Mouse (Mus musculus) heart, embryonic 15.5 days (tissue): ENCODE measurements around the gene Pde4d. TPM values are rescaled to one million over a fixed set of nuclear protein-coding genes. Genes with fewer than 3 reads are reported as not detected.
A peak's percentile ranks its signal among the peaks of the same experiment; 100 is the strongest.

ENCODE experiments used
- ATAC-seq: fragments of 200-750 bp; cut with Nextera tagmentation; replicated peaks from 2 replicates; pipeline ENCODE4 v1.8.0; 2017; ENCODE audit warnings: low read depth, moderate TSS enrichment; ENCODE audit not compliant: insufficient number of reproducible peaks, insufficient read depth, low FRiP score
- H3K27ac ChIP-seq: fragments of 300-500 bp; sonication (generic); 2 replicates; pipeline ENCODE4 v1.5.1; 2015; ENCODE audit warnings: mild to moderate bottlenecking, inconsistent platforms
- H3K27me3 ChIP-seq: fragments of 300-500 bp; sonication (generic); 2 replicates; pipeline ENCODE4 v1.6.1; 2015; ENCODE audit warnings: inconsistent platforms
- H3K36me3 ChIP-seq: fragments of 300-500 bp; sonication (generic); 2 replicates; pipeline ENCODE4 v1.6.1; 2015; ENCODE audit warnings: mild to moderate bottlenecking, inconsistent platforms
- H3K4me1 ChIP-seq: fragments of 300-500 bp; sonication (generic); replicated peaks from 2 replicates; pipeline ENCODE4 v1.6.1; 2015; ENCODE audit warnings: inconsistent platforms
- H3K4me2 ChIP-seq: fragments of 300-500 bp; sonication (generic); 2 replicates; pipeline ENCODE4 v1.6.1; 2015; ENCODE audit warnings: inconsistent platforms, mild to moderate bottlenecking, moderate library complexity
- H3K4me3 ChIP-seq: fragments of 300-500 bp; sonication (generic); 2 replicates; pipeline ENCODE4 v1.5.1; 2015; ENCODE audit warnings: mild to moderate bottlenecking, inconsistent platforms
- H3K9ac ChIP-seq: fragments of 300-500 bp; sonication (generic); 2 replicates; pipeline ENCODE4 v1.6.1; 2015; ENCODE audit warnings: mild to moderate bottlenecking, inconsistent platforms
- H3K9me3 ChIP-seq: fragments of 300-500 bp; sonication (generic); replicated peaks from 2 replicates; pipeline ENCODE4 v1.6.1; 2016; ENCODE audit warnings: inconsistent platforms
- WGBS: fragments of 180-500 bp; shearing (Covaris S2); methylation state at CpG from one replicate; pipeline ENCODE4 v1.1.7; 2015; ENCODE audit warnings: mixed read lengths; 5-methylcytosine and 5-hydroxymethylcytosine counted together
- polyA plus RNA-seq: library from polyadenylated mRNA; unstranded; fragments of >200 nt; fragmentation: Nextera tagmentation; extraction: Ambion mirVana; gene quantifications from 2 replicates; pipeline ENCODE4 v1.2.1, GENCODE M21; 2015

The Pde4d gene
- polyA plus RNA-seq, 1 experiment from 2014 or later: 25.7 TPM

DNA sequence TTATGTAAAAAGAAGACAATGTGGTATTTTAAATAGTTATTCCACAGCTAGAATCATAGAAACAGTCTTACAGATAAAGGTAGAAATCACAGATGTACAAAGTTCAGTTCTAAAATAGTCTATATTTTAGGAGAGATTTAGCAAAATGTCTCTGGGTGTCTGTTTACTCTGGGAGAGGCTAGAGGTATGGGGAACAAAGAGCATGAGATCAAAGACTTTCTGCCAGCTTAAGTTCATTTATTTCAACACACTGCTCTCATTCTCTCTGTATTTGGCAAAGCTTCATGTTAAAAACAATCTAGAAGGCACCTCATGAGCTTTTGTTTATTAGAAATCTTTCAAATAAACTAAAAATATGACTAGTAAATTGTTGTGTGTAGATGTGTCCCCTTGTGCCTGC is 1024.6 kb downstream of the Pde4d start:
- H3K4me1 ChIP-seq: no peaks in the 10 kb centered on the region
- no peak overlapping the region for H3K27ac ChIP-seq
- H3K36me3 ChIP-seq: no peaks in the 10 kb centered on the region
- no peak overlapping the region for H3K4me2 ChIP-seq
- no peaks in the 10 kb centered on the region for H3K27me3 ChIP-seq
- no peak for ATAC-seq
- no peaks in the 10 kb centered on the region for H3K9me3 ChIP-seq
- H3K4me3 ChIP-seq: no peak overlapping the region
- no peak overlapping the region for H3K9ac ChIP-seq

DNA sequence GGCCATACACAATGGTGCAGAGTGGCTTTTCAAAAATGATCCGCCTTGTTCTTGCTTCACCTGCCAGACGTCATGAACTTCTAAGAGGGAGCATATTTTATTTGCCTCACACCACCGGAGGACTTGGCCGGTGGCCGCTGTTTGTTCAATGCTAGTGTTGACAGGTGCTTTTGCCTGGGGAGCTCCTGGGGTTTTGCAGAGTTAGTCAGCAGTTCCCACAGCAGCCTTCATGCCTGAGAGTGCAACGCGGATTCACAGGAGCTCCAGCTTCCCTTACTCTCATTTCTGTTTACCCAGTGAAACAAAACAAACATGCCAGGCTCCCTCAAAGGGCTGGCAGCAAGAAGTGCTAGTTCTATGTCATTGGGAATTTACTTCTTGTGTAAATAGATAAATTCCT is 1031.7 kb downstream of the Pde4d start:
- Histone ChIP-seq H3K4me2 (peak overlapping the region; percentile 22; the same call in 1 of the 2 replicates), H3K27me3 (no peaks in the 10 kb centered on the region), H3K4me3 (no peak overlapping the region), H3K9ac (no peak overlapping the region), H3K4me1 (peaks cover 8% of the 10 kb centered on the region; the same call in 1 of the 2 replicates), H3K9me3 (no peaks in the 10 kb centered on the region), H3K27ac (no peak overlapping the region), H3K36me3 (no peaks in the 10 kb centered on the region)
- ATAC-seq: 0 out of 2 replicates have a peak, but pooled peaks have one; percentile 60
- 17% methylated on average over 7 of the region's 7 CpGs for WGBS

DNA sequence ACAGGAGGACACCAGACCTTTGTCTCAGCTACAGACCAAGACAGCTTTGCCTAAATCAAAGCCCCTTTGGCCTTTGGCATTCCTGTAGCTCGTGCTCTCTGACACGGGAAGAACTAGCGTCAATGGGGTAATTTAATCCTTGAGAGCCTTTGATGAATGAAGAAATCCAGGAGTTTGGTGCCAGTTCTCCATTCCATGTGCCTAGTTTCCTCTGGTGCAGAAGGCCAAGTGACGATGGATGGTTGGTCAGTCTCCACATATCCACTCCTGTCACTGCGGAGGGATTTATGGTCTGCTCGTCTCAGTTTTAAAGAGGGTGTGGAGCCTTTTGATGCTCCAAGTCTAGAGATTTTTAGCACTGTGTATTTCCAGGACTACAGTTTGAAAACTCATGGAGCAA is 1036.4 kb downstream of the Pde4d start:
- Histone ChIP-seq H3K4me1 (peaks cover 5% of the 10 kb centered on the region; the same call in 1 of the 2 replicates), H3K27me3 (no peaks in the 10 kb centered on the region), H3K4me2 (no peak overlapping the region), H3K27ac (no peak overlapping the region), H3K36me3 (no peaks in the 10 kb centered on the region), H3K4me3 (no peak overlapping the region), H3K9me3 (no peaks in the 10 kb centered on the region), H3K9ac (no peak overlapping the region)
- 66% methylated on average over 6 of the region's 6 CpGs for WGBS
- ATAC-seq: no peak

DNA sequence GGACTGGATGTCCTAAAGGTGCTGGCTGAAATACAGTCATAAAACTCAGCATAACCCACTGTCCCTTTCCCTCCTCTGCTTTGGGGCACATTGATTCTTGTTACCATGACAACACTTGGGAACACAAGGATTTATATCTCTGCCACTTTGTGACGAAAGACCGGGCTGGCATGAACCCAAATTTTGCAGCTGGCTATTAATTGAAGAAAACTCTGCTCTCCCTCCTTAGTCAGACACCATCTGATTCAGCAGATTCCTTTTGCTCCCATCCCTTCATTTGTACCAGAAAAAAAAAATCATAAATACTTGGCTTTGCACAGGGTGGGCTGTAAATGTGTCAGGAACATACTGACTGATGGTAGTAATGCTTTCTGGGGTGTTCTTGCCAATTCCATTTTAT is 1037.6 kb downstream of the Pde4d start:
- 50% methylated on average over 2 of the region's 2 CpGs for WGBS
- Histone ChIP-seq H3K4me3 (no peak overlapping the region), H3K9ac (no peak overlapping the region), H3K27ac (no peak overlapping the region), H3K4me1 (no peaks in the 10 kb centered on the region), H3K27me3 (no peaks in the 10 kb centered on the region), H3K4me2 (no peak overlapping the region), H3K9me3 (no peaks in the 10 kb centered on the region), H3K36me3 (no peaks in the 10 kb centered on the region)
- no peak for ATAC-seq

DNA sequence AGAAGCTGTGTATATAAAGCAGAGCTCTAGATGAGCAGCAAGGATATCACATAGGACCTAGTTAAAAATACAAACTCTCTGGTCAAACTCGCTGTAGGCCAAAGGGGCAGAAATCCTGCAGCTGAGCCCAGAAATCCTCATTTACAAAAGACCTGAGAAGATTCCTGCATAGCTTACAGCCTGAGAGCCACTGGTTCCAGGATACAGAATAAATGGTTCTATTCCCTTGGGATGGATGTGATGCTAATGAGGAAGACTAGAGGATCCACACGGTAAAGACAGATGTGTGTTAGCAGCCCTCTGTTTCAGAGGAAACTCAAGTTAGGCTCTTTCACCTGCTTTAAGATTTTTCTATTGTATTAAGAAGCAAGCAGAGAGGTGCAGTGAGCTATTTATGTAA is 1041.1 kb downstream of the Pde4d start:
- Histone ChIP-seq H3K9me3 (no peaks in the 10 kb centered on the region), H3K4me2 (no peak overlapping the region), H3K9ac (no peak overlapping the region), H3K36me3 (no peaks in the 10 kb centered on the region), H3K4me1 (no peaks in the 10 kb centered on the region), H3K4me3 (no peak overlapping the region), H3K27me3 (no peaks in the 10 kb centered on the region), H3K27ac (no peak overlapping the region)
- 60% methylated on average over 2 of the region's 2 CpGs for WGBS
- no peak for ATAC-seq

DNA sequence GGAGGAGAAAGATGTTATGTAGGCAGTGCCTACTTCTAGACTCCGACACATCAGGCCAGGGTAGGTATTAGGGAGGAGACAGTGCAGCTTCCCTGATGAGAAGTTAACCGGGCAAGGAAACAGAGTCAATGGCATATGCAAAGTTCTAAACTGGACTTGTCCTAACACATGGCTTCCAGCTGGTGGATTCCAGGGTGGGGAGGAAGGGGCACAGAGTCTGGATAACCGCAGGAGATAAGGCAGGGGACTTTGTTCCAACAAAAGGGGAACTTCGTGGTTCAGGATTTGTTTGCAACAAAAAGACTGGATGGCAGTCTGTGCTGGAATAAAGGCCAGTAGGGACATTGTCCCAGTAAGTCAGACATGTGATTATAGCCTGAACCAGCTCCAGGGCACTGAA is 1042.1 kb downstream of the Pde4d start:
- Histone ChIP-seq H3K9ac (no peak overlapping the region), H3K9me3 (no peaks in the 10 kb centered on the region)
- WGBS: 49% methylated on average over 4 of the region's 4 CpGs

DNA sequence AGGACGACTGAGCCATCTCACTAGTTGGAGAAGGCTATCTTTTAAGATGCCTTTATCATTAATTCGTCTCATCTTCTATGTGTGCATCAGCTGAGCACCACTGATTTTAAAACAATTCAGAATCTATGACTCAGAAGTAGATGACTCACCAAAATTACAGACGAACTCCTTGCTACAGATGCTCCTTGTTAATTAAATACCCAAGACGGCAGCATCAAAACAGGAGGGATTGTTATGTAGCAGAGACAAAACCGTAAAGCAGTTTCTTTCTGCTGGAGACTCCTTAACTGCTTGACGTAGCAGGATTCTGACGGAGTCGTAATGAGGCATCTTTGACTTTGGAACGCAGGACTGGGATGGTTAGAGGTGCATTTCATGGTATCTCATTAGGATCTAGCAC is 1050.6 kb downstream of the Pde4d start:
- no peaks in the 10 kb centered on the region for H3K36me3 ChIP-seq
- ATAC-seq: no peak
- H3K4me2 ChIP-seq: no peak overlapping the region
- H3K27ac ChIP-seq: no peak overlapping the region
- H3K9me3 ChIP-seq: no peaks in the 10 kb centered on the region
- no peak overlapping the region for H3K9ac ChIP-seq
- H3K27me3 ChIP-seq: no peaks in the 10 kb centered on the region
- H3K4me3 ChIP-seq: no peak overlapping the region
- no peaks in the 10 kb centered on the region for H3K4me1 ChIP-seq
- WGBS: 82% methylated on average over 9 of the region's 9 CpGs

More for the DNA sequence above, 1042.1 kb downstream of the Pde4d start:
- Histone ChIP-seq H3K4me2 (no peak overlapping the region), H3K36me3 (no peaks in the 10 kb centered on the region), H3K4me3 (no peak overlapping the region), H3K27ac (no peak overlapping the region), H3K27me3 (no peaks in the 10 kb centered on the region), H3K4me1 (no peaks in the 10 kb centered on the region)
- no peak for ATAC-seq

DNA sequence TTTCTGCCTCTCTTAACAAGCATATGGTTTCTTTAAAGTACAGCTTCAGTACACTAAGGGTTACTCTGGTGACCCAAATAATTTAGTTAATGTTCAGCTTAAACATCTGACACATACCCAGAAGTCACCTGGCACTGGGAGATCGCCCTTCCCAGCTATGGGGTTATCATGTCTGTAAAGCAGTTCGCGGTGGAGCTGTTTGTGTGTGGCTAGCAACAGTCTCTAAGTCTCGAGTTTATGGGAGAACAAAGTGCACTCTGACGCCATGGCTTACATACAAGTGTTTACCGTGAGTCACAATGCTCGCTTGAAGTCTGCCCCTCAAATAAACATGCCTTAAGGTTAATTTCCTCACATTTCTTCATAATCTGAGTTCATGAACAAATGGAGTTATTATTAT is 1053.0 kb downstream of the Pde4d start:
- ATAC-seq: no peak
- no peak overlapping the region for H3K27ac ChIP-seq
- H3K4me2 ChIP-seq: no peak overlapping the region
- 50% methylated on average over 7 of the region's 7 CpGs for WGBS
- H3K4me3 ChIP-seq: no peak overlapping the region
- H3K9ac ChIP-seq: no peak overlapping the region
- H3K36me3 ChIP-seq: no peaks in the 10 kb centered on the region
- no peaks in the 10 kb centered on the region for H3K4me1 ChIP-seq
- no peaks in the 10 kb centered on the region for H3K9me3 ChIP-seq
- H3K27me3 ChIP-seq: no peaks in the 10 kb centered on the region

DNA sequence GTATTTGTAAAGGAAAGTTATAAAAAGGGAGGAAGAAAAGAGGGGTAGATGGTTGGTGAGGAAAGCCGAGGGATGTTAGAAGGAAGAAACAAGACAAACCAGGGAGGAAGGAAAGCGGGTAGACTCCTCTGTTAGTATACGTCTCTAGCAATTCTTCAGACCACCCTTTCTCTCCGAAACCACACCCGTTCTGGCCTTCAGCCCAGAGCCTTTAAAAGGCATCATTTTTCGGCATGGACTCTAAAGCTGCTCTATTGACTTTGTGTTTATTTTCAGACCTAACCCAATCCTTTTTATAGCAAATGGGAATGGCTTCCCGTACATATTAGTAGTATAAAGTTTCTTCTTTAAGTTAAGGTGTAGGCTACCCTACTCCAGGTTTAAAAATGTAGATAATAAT is 1057.0 kb downstream of the Pde4d start:
- Histone ChIP-seq H3K27me3 (no peaks in the 10 kb centered on the region), H3K27ac (no peak overlapping the region), H3K36me3 (no peaks in the 10 kb centered on the region), H3K4me3 (no peak overlapping the region), H3K4me1 (no peaks in the 10 kb centered on the region), H3K4me2 (no peak overlapping the region), H3K9ac (no peak overlapping the region), H3K9me3 (no peaks in the 10 kb centered on the region)
- 61% methylated on average over 7 of the region's 7 CpGs for WGBS
- no peak for ATAC-seq

DNA sequence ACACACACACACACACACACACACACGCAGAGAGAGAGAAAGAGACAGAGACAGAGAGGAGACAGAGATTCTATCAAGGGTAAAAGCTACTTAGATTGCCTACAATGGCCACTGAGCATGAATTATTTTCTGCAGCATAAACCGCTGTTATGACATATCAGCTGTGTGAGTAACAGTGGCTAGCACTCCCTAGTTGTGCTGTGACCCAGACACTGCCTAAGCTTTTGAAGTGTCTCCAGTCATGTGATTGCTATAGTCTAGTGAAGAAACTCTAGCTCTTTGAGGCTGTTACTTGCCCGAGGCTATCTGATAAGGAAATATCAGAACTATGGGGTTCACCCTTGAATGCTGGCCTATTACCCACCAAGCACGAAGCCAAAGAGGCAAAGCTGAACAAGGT is 1058.7 kb downstream of the Pde4d start:
- Histone ChIP-seq H3K9me3 (no peaks in the 10 kb centered on the region), H3K4me2 (no peak overlapping the region), H3K27me3 (no peaks in the 10 kb centered on the region), H3K4me3 (no peak overlapping the region), H3K9ac (no peak overlapping the region), H3K27ac (no peak overlapping the region), H3K36me3 (no peaks in the 10 kb centered on the region), H3K4me1 (no peaks in the 10 kb centered on the region)
- ATAC-seq: no peak
- WGBS: 65% methylated on average over 4 of the region's 4 CpGs

DNA sequence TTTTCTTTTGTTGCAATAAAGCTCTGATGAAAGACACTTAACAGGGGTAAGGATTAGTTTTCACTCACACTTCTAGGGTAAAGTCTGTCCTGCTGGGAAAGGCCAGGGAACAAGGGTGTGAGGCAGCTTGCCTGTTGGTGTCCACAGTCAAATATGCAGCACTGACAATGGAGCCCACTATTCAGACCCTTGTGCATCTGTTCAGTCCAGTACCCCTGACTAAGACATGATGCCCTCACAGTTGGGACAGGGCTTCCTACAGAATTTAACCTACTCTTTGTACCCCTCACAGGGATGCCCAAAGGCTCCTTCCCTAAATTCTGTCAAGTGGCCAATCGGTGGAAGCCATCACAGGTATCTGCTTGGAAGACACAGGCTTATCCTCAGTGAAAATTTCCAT is 1068.4 kb downstream of the Pde4d start:
- no peak overlapping the region for H3K27ac ChIP-seq
- H3K4me2 ChIP-seq: no peak overlapping the region
- no peaks in the 10 kb centered on the region for H3K36me3 ChIP-seq
- 86% methylated on average over 1 of the region's 1 CpGs for WGBS
- H3K9ac ChIP-seq: no peak overlapping the region
- no peaks in the 10 kb centered on the region for H3K9me3 ChIP-seq
- H3K4me1 ChIP-seq: no peaks in the 10 kb centered on the region
- H3K27me3 ChIP-seq: no peaks in the 10 kb centered on the region
- ATAC-seq: no peak
- no peak overlapping the region for H3K4me3 ChIP-seq

DNA sequence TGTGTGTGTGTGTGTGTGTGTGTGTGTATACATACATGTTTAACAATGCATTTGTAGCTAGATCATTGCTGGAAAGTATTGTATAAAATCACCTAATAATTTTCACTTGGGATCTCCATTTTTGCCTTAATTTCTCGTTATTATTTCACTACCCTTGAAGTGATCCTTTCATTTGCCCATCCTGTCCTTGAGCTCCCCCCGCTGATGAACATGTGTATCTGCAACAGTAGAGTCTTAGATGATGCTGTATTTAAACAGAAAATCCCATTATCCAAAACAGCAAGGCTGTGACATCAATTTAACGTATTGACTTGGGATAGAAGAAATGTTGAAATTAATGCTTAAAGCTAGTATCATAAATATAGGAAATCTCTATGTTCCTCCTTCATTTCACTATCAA is 1069.7 kb downstream of the Pde4d start:
- ATAC-seq: no peak
- Histone ChIP-seq H3K27ac (no peak overlapping the region), H3K4me1 (no peaks in the 10 kb centered on the region), H3K4me3 (no peak overlapping the region), H3K27me3 (no peaks in the 10 kb centered on the region), H3K9ac (no peak overlapping the region), H3K4me2 (no peak overlapping the region), H3K36me3 (no peaks in the 10 kb centered on the region), H3K9me3 (no peaks in the 10 kb centered on the region)
- 30% methylated on average over 3 of the region's 3 CpGs for WGBS
